Mouse (Mus musculus): ENCODE measurements around the gene Ypel2. TPM values are rescaled to one million over a fixed set of nuclear protein-coding genes. Genes with fewer than 3 reads are reported as not detected.

Gene Ypel2
- polyA plus RNA-seq, 1 experiment from 2014 or later: 1.4 TPM

DNA sequence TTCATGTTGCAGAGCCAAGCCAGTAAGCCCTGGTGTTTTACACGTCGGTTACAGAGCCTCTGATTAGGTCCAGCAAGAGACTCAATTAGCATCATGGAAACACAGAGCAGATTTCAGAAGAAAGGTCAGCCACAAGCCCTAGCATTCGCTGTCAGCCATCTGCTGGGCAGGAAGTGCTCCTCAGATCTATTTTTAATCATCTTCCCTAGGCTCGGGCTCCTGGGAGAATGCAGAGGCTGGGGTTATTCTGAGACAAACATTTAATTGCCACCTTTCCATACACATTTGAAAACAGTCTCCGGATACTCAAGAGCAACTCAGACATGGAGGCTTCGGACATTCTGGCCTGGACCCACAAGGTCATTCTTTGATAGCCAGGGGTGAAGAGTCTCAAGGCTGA, 35.3 kb downstream of the Ypel2 start:
- Histone ChIP-seq H3K4me3 (no peak overlapping the region), H3K9ac (no peak overlapping the region), H3K27me3 (replicated peaks) (no peaks in the 10 kb centered on the region), H3K9me3 (replicated peaks) (no peaks in the 10 kb centered on the region), H3K36me3 (no peaks in the 10 kb centered on the region), H3K4me2 (no peak overlapping the region), H3K27ac (no peak overlapping the region; the same call in 1 of the 2 replicates), H3K4me1 (peaks cover 77% of the 10 kb centered on the region)
- no peak for ATAC-seq
- WGBS (ENCODE audit: insufficient replicate concordance): 43% methylated on average over 6 of the region's 6 CpGs

DNA sequence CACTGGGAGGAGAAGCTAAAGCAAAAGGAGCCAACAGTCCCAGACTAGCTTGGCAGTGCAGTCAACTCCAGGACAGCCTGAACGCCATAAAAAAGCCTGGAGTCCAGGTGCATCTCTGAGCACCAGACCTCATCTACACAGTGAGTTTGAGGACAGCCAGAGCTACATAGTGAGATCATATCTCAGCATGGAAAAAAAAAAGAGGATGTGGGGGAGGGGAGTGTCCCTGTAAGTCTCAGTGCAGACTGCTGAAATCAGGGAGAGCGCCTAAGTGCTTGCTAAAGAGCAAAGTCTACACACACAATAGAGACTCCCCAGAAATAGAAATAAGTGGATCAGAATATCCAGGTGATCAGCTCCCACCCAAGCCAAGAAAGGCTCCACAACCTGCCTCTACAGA, 37.1 kb downstream of the Ypel2 start:
- Histone ChIP-seq H3K27me3 (replicated peaks) (no peaks in the 10 kb centered on the region), H3K27ac (no peak overlapping the region), H3K4me1 (peaks cover 59% of the 10 kb centered on the region), H3K4me2 (no peak overlapping the region), H3K4me3 (no peak overlapping the region), H3K9ac (no peak overlapping the region), H3K36me3 (no peaks in the 10 kb centered on the region), H3K9me3 (replicated peaks) (no peaks in the 10 kb centered on the region)
- 30% methylated on average over 2 of the region's 2 CpGs for WGBS (ENCODE audit: insufficient replicate concordance)
- no peak for ATAC-seq

DNA sequence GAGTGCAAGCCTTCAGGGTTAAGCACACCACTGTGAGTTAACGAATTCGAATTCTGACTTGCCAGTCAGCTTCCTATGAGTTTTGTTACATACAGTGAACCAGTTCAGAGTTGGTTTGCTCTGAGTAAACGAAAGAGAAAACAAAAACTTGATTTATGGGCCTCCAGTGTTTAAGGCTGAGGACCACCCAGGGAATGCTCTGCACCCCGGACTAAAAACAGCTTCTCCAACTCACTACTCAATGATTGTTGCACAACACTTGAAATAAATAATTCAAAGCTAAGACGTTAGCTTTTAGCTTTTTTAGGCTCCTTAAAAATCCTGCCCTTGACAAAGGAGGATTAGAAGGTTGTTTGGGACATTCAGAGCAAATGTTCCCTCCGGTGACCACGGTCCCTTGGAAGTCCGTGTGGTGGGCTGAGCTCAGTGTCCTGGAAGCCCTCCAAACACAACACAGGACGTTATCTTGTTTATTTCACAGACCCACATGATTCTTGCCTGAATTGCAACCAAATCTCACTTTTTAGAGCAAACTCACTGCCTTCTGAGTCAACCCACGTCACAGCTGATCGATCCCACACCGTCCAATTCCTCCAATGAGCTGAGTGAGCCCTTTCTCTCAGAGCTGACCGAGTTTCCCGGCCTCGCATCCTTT, 38.8 kb downstream of the Ypel2 start:
- Histone ChIP-seq H3K27ac (no peak overlapping the region), H3K4me2 (no peak overlapping the region), H3K9ac (no peak overlapping the region), H3K27me3 (replicated peaks) (no peaks in the 10 kb centered on the region), H3K4me1 (peaks cover 43% of the 10 kb centered on the region), H3K4me3 (no peak overlapping the region), H3K36me3 (no peaks in the 10 kb centered on the region), H3K9me3 (replicated peaks) (no peaks in the 10 kb centered on the region)
- no peak for ATAC-seq
- WGBS (ENCODE audit: insufficient replicate concordance): 66% methylated on average over 15 of the region's 15 CpGs

DNA sequence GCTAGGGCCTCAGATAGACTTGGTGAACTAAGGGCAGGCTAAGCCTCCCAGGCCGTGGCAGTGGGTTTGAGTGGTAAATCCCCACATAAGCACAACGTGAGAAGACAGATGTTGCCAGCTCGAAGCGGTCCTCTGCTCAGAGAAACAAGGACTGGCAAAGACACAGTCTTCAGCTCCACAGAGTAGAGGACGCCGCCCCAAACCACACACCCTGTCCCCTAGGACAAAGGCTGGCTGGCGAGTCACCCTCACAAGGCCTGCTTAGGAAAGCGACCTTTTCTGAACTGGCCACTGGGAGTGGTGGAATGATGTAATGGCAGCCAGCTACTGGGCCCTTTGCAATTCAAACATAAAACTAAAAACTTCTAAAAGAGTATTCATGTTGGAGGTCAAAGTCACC, 40.4 kb downstream of the Ypel2 start:
- H3K27ac ChIP-seq: no peak overlapping the region
- peaks cover 30% of the 10 kb centered on the region for H3K4me1 ChIP-seq
- H3K4me2 ChIP-seq: no peak overlapping the region
- H3K9ac ChIP-seq: no peak overlapping the region
- no peaks in the 10 kb centered on the region for H3K36me3 ChIP-seq
- no peak for ATAC-seq
- H3K27me3 ChIP-seq (replicated peaks): no peaks in the 10 kb centered on the region
- WGBS (ENCODE audit: insufficient replicate concordance): 72% methylated on average over 8 of the region's 8 CpGs
- no peak overlapping the region for H3K4me3 ChIP-seq
- H3K9me3 ChIP-seq (replicated peaks): no peaks in the 10 kb centered on the region

DNA sequence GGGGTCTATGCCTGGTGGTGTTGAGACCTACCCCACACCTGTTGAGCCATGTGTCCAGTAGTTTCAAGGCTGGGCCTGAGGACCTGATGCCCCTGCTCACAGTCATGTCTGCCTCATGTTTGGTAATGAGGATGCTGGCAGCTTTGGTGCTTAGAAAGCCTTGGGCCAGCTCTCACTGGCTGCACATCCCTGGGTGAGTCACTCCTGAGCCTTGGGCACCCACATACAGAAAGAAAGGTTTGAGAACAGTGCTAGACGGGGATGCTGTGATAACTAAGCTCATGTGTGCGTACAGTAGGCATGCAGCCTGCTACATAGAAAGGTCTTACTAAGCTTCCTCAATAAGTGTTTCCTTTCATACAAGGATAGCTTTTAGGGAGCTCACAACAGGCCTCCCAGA, 40.8 kb downstream of the Ypel2 start:
- ATAC-seq: no peak
- no peak overlapping the region for H3K27ac ChIP-seq
- WGBS (ENCODE audit: insufficient replicate concordance): 72% methylated on average over 2 of the region's 2 CpGs

DNA sequence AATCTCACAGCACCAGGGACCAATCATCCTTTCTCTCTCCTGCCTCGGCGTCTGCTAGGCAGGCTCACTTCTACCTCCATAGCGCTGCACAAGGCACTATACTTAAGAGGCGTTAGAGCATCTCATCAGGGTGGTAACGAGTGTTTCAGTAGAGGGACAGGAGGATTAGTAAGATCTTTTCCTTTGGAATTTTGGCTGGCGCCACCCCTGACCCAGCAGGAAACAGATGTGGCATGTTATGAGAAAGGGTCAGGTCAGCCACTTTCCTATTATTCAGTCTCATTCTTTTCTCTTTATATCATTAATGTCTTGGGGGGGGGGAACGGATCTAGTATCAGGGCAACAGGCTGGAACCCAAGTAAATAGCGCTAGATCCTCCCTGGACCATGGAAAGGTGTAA, 41.8 kb downstream of the Ypel2 start:
- no peak overlapping the region for H3K4me3 ChIP-seq
- H3K9ac ChIP-seq: no peak overlapping the region
- no peak overlapping the region for H3K27ac ChIP-seq
- ATAC-seq: no peak
- WGBS (ENCODE audit: insufficient replicate concordance): 62% methylated on average over 8 of the region's 8 CpGs
- H3K4me2 ChIP-seq: no peak overlapping the region
- H3K27me3 ChIP-seq (replicated peaks): no peaks in the 10 kb centered on the region
- peaks cover 16% of the 10 kb centered on the region for H3K4me1 ChIP-seq
- no peaks in the 10 kb centered on the region for H3K9me3 ChIP-seq (replicated peaks)
- H3K36me3 ChIP-seq: no peaks in the 10 kb centered on the region

More for the DNA sequence above, 40.8 kb downstream of the Ypel2 start:
- no peak overlapping the region for H3K4me2 ChIP-seq
- H3K9me3 ChIP-seq (replicated peaks): no peaks in the 10 kb centered on the region
- no peaks in the 10 kb centered on the region for H3K27me3 ChIP-seq (replicated peaks)
- H3K4me1 ChIP-seq: peaks cover 26% of the 10 kb centered on the region
- no peak overlapping the region for H3K4me3 ChIP-seq
- no peaks in the 10 kb centered on the region for H3K36me3 ChIP-seq
- no peak overlapping the region for H3K9ac ChIP-seq

DNA sequence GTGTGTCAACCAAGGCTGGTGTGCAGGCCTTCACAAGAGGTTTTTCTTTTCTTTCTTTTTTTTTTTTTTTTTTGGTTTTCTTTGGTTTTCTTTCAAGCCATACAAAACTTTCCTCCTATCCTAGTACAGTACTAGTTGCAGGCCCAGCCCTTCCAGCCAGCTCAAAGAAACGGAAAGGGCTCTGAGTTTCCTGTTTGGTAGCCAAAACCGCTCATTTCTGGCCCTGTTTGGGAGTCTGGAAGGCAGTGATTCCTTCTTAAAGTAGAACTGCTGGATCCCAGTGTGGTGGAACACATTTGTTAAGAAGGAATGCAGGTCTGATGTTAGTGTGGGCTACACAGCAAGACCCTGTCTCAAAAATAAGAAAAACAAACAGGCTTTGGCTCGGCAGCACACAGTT, 43.0 kb downstream of the Ypel2 start:
- no peak overlapping the region for H3K9ac ChIP-seq
- H3K4me1 ChIP-seq: 0 out of 2 replicates have a peak, but pooled peaks cover 4% of the 10 kb centered on the region
- H3K36me3 ChIP-seq: no peaks in the 10 kb centered on the region
- WGBS (ENCODE audit: insufficient replicate concordance): 59% methylated on average over 3 of the region's 3 CpGs
- H3K4me2 ChIP-seq: no peak overlapping the region
- H3K4me3 ChIP-seq: no peak overlapping the region
- no peak overlapping the region for H3K27ac ChIP-seq
- H3K9me3 ChIP-seq (replicated peaks): no peaks in the 10 kb centered on the region
- ATAC-seq: no peak
- no peaks in the 10 kb centered on the region; the same call in 1 of the 2 replicates for H3K27me3 ChIP-seq (replicated peaks)

DNA sequence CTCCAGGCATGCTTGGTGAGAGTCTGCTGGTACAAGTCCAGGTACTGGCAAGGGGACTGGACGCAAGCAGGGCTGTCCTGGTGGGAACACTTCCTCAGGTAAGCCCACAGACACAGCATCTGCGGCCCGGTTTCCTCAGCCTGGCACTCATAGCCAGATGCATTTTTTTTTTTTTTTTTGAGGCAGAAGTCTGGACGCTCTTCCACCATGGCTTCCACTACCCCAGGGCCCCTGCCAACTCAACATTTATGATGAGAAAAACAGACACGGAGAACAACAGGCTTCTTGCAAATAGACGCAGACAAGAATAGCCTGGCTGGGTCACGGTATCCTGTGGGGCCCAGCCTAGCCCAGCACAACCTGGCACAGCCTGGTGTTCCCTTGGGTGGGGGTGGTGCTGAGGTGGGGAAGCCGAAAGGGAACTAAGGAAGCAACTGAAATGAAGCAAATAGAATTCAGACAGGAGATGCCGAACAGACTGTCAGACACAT, 43.5 kb downstream of the Ypel2 start:
- no peaks in the 10 kb centered on the region for H3K9me3 ChIP-seq (replicated peaks)
- no peak overlapping the region for H3K27ac ChIP-seq
- no peaks in the 10 kb centered on the region for H3K36me3 ChIP-seq
- no peak overlapping the region for H3K4me2 ChIP-seq
- H3K4me3 ChIP-seq: no peak overlapping the region
- H3K4me1 ChIP-seq: 0 out of 2 replicates have a peak, but pooled peaks cover 2% of the 10 kb centered on the region
- no peak overlapping the region for H3K9ac ChIP-seq
- H3K27me3 ChIP-seq (replicated peaks): no peaks in the 10 kb centered on the region; the same call in 1 of the 2 replicates
- no peak for ATAC-seq
- WGBS (ENCODE audit: insufficient replicate concordance): 65% methylated on average over 9 of the region's 9 CpGs

DNA sequence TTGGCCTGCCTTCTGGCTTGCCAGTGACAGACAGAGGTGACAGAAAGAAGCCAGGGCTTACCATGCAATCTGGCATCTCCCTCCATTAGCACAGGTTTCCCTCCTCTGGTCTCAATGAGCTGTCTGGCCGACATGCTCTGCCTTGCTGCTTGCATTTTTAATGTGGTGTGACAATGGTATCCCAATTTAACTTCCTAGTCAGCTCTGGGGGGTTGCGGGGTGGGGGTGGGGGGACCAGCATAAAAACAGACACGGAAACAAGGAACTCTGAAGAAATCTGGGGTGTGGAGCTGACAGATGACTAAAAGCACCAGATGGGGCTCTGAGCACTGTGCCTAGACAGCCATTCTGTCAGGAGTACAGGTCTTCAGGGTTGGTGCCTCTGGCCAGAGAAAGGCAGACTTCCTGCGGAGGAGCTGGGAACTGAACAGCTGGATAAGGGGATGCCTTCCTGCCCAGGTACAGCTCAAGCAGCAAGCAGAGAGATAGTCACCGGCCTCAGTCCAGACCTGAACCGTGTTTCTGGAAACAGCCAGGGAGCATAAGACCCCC, 46.8 kb downstream of the Ypel2 start:
- 57% methylated on average over 6 of the region's 6 CpGs for WGBS (ENCODE audit: insufficient replicate concordance)
- Histone ChIP-seq H3K36me3 (no peaks in the 10 kb centered on the region), H3K9ac (no peak overlapping the region), H3K4me1 (no peaks in the 10 kb centered on the region), H3K27ac (no peak overlapping the region), H3K4me2 (no peak overlapping the region), H3K4me3 (no peak overlapping the region), H3K9me3 (replicated peaks) (no peaks in the 10 kb centered on the region), H3K27me3 (replicated peaks) (no peaks in the 10 kb centered on the region; the same call in 1 of the 2 replicates)
- no peak for ATAC-seq

DNA sequence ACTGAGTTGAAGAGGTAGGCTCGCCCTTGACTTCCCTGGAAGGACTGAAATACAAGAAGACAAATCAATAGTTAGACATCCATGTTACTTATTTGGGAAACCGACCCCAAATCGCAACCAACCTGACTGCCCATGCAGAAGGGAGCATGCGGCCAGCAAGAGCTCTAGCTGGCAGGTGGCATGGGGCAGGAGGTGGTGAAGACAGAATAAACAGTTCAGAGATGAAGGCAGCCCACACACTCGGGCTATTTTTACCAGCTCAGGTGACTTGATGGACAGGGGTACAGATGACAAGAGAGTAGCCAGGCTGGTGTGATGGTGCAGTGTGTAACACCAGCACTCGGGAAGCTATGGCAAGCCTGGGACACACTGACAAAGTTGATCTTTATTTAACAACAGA, 47.6 kb downstream of the Ypel2 start:
- Histone ChIP-seq H3K27me3 (replicated peaks) (no peaks in the 10 kb centered on the region; the same call in 1 of the 2 replicates), H3K9ac (no peak overlapping the region), H3K9me3 (replicated peaks) (no peaks in the 10 kb centered on the region), H3K27ac (no peak overlapping the region), H3K4me1 (no peaks in the 10 kb centered on the region), H3K4me2 (no peak overlapping the region), H3K36me3 (no peaks in the 10 kb centered on the region), H3K4me3 (no peak overlapping the region)
- WGBS (ENCODE audit: insufficient replicate concordance): 62% methylated on average over 6 of the region's 6 CpGs
- no peak for ATAC-seq

DNA sequence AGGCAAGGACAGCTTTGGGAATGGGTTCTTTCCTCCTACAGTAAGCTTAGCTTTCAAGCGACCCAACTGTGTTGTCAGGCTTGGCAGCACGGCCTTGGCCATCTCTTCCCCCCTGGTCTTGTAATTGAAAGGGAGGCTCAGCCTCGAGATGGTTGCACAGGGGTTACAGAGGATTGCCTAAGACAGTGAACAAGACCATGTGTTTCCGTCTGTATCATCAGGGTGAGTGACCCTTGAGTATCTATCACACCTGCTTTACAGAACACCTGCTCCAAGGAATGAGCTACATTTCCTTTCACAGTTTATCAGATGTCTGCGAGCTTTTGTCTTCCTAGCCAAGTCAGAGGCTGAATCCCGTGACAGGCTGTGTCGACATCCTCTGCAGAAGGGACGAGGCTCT, 48.4 kb downstream of the Ypel2 start:
- Histone ChIP-seq H3K27ac (no peak overlapping the region), H3K9me3 (replicated peaks) (no peaks in the 10 kb centered on the region), H3K4me3 (no peak overlapping the region), H3K4me1 (no peaks in the 10 kb centered on the region), H3K9ac (no peak overlapping the region), H3K27me3 (replicated peaks) (no peaks in the 10 kb centered on the region; the same call in 1 of the 2 replicates), H3K4me2 (no peak overlapping the region), H3K36me3 (no peaks in the 10 kb centered on the region)
- 59% methylated on average over 8 of the region's 8 CpGs for WGBS (ENCODE audit: insufficient replicate concordance)
- no peak for ATAC-seq

DNA sequence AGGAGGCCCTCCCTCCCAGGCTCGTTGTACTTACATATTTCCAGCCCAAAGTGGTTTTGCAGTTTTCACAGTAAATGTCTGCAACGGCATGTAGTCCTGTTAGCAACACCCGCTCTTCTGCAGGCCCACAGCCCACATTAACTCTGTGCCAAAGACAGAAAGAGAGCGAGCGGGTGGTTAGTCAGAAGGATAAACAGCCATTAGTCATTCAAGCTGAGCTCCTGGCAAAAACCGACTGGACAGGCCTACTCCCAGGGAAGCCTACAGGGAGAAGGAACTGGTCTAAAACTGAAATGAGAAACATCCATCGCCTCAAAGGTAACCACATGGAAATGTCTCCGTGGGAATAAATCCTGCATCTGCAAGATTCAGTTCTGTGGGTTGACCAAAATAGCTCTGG, 49.0 kb downstream of the Ypel2 start:
- no peaks in the 10 kb centered on the region for H3K9me3 ChIP-seq (replicated peaks)
- no peak overlapping the region for H3K4me3 ChIP-seq
- ATAC-seq: no peak
- H3K27me3 ChIP-seq (replicated peaks): no peaks in the 10 kb centered on the region; the same call in 1 of the 2 replicates
- 68% methylated on average over 8 of the region's 8 CpGs for WGBS (ENCODE audit: insufficient replicate concordance)
- no peak overlapping the region for H3K9ac ChIP-seq
- H3K27ac ChIP-seq: no peak overlapping the region
- no peaks in the 10 kb centered on the region for H3K36me3 ChIP-seq
- H3K4me2 ChIP-seq: no peak overlapping the region
- no peaks in the 10 kb centered on the region for H3K4me1 ChIP-seq

Measured in liver, embryonic 12.5 days (tissue).